Mouse (Mus musculus) small intestine, adult 2 months (tissue): ENCODE data around the gene Lair1.
"Not testable (repeated sequence)": the region's sequence is repeated elsewhere in the genome, so short reads cannot be mapped to it uniquely, and the experiment has no call there.

Experiments used
- CTCF ChIP-seq: fragments of 200-500 bp; IDR thresholded peaks from 2 replicates; pipeline ENCODE4 v1.5.1; 2012; ENCODE audit warnings: low read depth, mild to moderate bottlenecking, control low read depth, inconsistent platforms, low read length, moderate library complexity, mixed read lengths; ENCODE audit not compliant: insufficient replicate concordance, insufficient read length; ENCODE audit errors: extremely low read depth
- POLR2A ChIP-seq: fragments of 200-500 bp; IDR thresholded peaks from 2 replicates; pipeline ENCODE4 v1.6.1; 2012; ENCODE audit warnings: low read depth, mild to moderate bottlenecking, control low read depth, inconsistent platforms, low read length, moderate library complexity

- not testable (repeated sequence) for TF ChIP-seq CTCF, POLR2A
These were observed 2.3 kb downstream of the Lair1 start for GRCm38 (mm10) chr7:4060602-4061188.
